Mouse (Mus musculus) lung, postnatal 0 days (tissue): ENCODE data around the gene C1galt1c1.

ENCODE experiments used
- CTCF ChIP-seq: IDR thresholded peaks from 2 replicates; pipeline ENCODE4 v1.5.1; 2016; ENCODE audit warnings: antibody characterized with exemption, mild to moderate bottlenecking
- EP300 ChIP-seq: IDR thresholded peaks from 2 replicates; pipeline ENCODE4 v1.6.1; 2016; ENCODE audit warnings: antibody characterized with exemption, mild to moderate bottlenecking, control low read depth

DNA sequence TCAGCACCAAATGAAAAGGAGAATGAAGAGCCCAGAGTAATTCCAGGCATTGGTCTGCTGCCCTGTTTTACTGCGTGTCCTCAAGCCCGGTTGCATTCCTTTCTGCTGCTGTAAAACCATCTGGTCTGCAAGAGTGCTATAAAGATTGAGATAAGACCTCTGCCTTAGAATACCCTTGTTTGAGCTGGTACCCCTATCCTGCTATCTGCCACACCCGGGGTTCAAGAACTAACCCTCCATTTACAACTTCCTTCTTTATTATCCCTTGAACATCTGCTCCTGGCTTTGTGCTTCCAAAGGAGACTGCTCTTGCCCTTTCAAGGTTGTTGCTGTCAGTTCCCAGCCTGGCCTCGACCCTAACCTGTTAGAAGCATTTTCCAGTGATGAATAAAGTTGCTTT is 6.5 kb upstream of the C1galt1c1 start:
- no peak for TF ChIP-seq CTCF
- no peak for TF ChIP-seq EP300
